Mouse (Mus musculus) forebrain, embryonic 10.5 days (tissue): ENCODE results near the gene Ppm1g. TPM values are rescaled to one million over a fixed set of nuclear protein-coding genes. Genes with fewer than 3 reads are reported as not detected.
A peak's percentile ranks its signal among the peaks of the same experiment; 100 is the strongest.
"Not testable (repeated sequence)": the region's sequence is repeated elsewhere in the genome, so short reads cannot be mapped to it uniquely, and the experiment has no call there.

Experiments
- DNase-seq: peaks from one replicate; pipeline ENCODE4 v3.0.0-alpha.2; 2017; ENCODE audit warnings: low spot score; ENCODE audit errors: extremely low spot score
- H3K27ac ChIP-seq: fragments of 300-500 bp; sonication (generic); 2 replicates; pipeline ENCODE4 v1.5.1; 2016; ENCODE audit warnings: mild to moderate bottlenecking
- H3K27me3 ChIP-seq: fragments of 300-500 bp; sonication (generic); 2 replicates; pipeline ENCODE4 v1.6.1; 2016; ENCODE audit warnings: mild to moderate bottlenecking; ENCODE audit not compliant: poor library complexity, severe bottlenecking
- H3K36me3 ChIP-seq: fragments of 300-500 bp; sonication (generic); replicated peaks from 2 replicates; pipeline ENCODE4 v1.6.1; 2016; ENCODE audit warnings: mild to moderate bottlenecking, moderate library complexity
- H3K4me1 ChIP-seq: fragments of 300-500 bp; sonication (generic); 2 replicates; pipeline ENCODE4 v1.6.1; 2016
- H3K4me3 ChIP-seq: fragments of 300-500 bp; sonication (generic); 2 replicates; pipeline ENCODE4 v1.5.1; 2016; ENCODE audit warnings: mild to moderate bottlenecking, moderate library complexity
- H3K9me3 ChIP-seq: fragments of 300-500 bp; sonication (generic); 2 replicates; pipeline ENCODE4 v1.6.1; 2016; ENCODE audit warnings: mild to moderate bottlenecking, moderate library complexity
- WGBS: fragments of 180-500 bp; shearing (Covaris S2); methylation state at CpG from one replicate; pipeline ENCODE4 v1.1.7; 2016; 5-methylcytosine and 5-hydroxymethylcytosine counted together
- polyA plus RNA-seq: library from polyadenylated mRNA; unstranded; fragments of >200 nt; fragmentation: Nextera tagmentation; extraction: Ambion mirVana; gene quantifications from 2 replicates; pipeline ENCODE4 v1.2.1, GENCODE M21; 2016

Ppm1g gene
- polyA plus RNA-seq, 1 experiment from 2014 or later, result 218 TPM

GRCm38 (mm10) chr5:31250716-31251115 is 30.2 kb upstream of the Ppm1g start:
- Histone ChIP-seq H3K4me3 (no peak overlapping the region; the same call in 1 of the 2 replicates), H3K36me3 (peaks cover 100% of the 10 kb centered on the region), H3K4me1 (peaks cover 37% of the 10 kb centered on the region), H3K27ac (peak overlapping the region; percentile 79), H3K9me3 (no peaks in the 10 kb centered on the region), H3K27me3 (peaks cover 23% of the 10 kb centered on the region)
- WGBS, result 61% methylated on average over 4 of the region's 4 CpGs
- peak; percentile 24 for DNase-seq

- 30% methylated on average over 10 of the region's 10 CpGs for WGBS
- Histone ChIP-seq H3K9me3 (no peaks in the 10 kb centered on the region), H3K36me3 (peaks cover 36% of the 10 kb centered on the region), H3K4me1 (peaks cover 16% of the 10 kb centered on the region), H3K4me3 (peak overlapping the region; percentile 95), H3K27ac (no peak overlapping the region), H3K27me3 (no peaks in the 10 kb centered on the region)
- DNase-seq, result no peak
Observed at GRCm38 (mm10) chr5:31242191-31242590, 21.7 kb upstream of the Ppm1g start.

GRCm38 (mm10) chr5:31241522-31242034 is 21.1 kb upstream of the Ppm1g start:
- no peak for DNase-seq
- H3K4me3 ChIP-seq, result peak overlapping the region; percentile 95
- H3K9me3 ChIP-seq, result no peaks in the 10 kb centered on the region
- H3K27ac ChIP-seq, result peak overlapping the region; percentile 97
- peaks cover 16% of the 10 kb centered on the region for H3K4me1 ChIP-seq
- peaks cover 30% of the 10 kb centered on the region for H3K36me3 ChIP-seq
- H3K27me3 ChIP-seq, result no peaks in the 10 kb centered on the region
- under 1% methylated on average over 13 of the region's 13 CpGs for WGBS

GRCm38 (mm10) chr5:31240637-31241521 is 20.4 kb upstream of the Ppm1g start, which contains the start of the genes Nrbp1 and Gm9970:
Gene Nrbp1, plus strand, starts transcription at chr5:31240864.
Gene Gm9970, minus strand, starts transcription at chr5:31241232.
- H3K27ac ChIP-seq, result peak within 1 kb of the TSS; percentile 97
- no peaks in the 10 kb centered on the region for H3K27me3 ChIP-seq
- peaks cover 23% of the 10 kb centered on the region for H3K36me3 ChIP-seq
- H3K9me3 ChIP-seq, result peaks cover 3% of the 10 kb centered on the region; the same call in 1 of the 2 replicates
- H3K4me1 ChIP-seq, result peaks cover 16% of the 10 kb centered on the region
- H3K4me3 ChIP-seq, result peak within 1 kb of the TSS; percentile 95
- WGBS, result under 1% methylated on average over 99 of the region's 103 CpGs
- DNase-seq, result peak; percentile 94

- Histone ChIP-seq H3K9me3 (no peaks in the 10 kb centered on the region), H3K36me3 (no peaks in the 10 kb centered on the region), H3K4me3 (no peak overlapping the region), H3K27me3 (no peaks in the 10 kb centered on the region), H3K27ac (no peak overlapping the region), H3K4me1 (peaks cover 2% of the 10 kb centered on the region; the same call in 1 of the 2 replicates)
- 70% methylated on average over 1 of the region's 1 CpGs for WGBS
- no peak for DNase-seq
Observed at GRCm38 (mm10) chr5:31226641-31227040, 6.2 kb upstream of the Ppm1g start.

- 93% methylated on average over 9 of the region's 9 CpGs for WGBS
- H3K27ac ChIP-seq, result no peak overlapping the region
Observed at GRCm38 (mm10) chr5:31222696-31223095, 2.2 kb upstream of the Ppm1g start.

GRCm38 (mm10) chr5:31221304-31221945 is 938 bp upstream of the Ppm1g start:
- Histone ChIP-seq H3K9me3 (no peaks in the 10 kb centered on the region), H3K36me3 (peaks cover 12% of the 10 kb centered on the region), H3K4me1 (peaks cover 23% of the 10 kb centered on the region), H3K27me3 (no peaks in the 10 kb centered on the region), H3K27ac (peak overlapping the region; percentile 98), H3K4me3 (peak overlapping the region; percentile 84)
- 12% methylated on average over 11 of the region's 11 CpGs for WGBS
- peak; percentile 41 for DNase-seq

More at GRCm38 (mm10) chr5:31222696-31223095, 2.2 kb upstream of the Ppm1g start:
- H3K27me3 ChIP-seq, result no peaks in the 10 kb centered on the region
- no peaks in the 10 kb centered on the region for H3K9me3 ChIP-seq
- peaks cover 23% of the 10 kb centered on the region for H3K4me1 ChIP-seq
- H3K36me3 ChIP-seq, result no peaks in the 10 kb centered on the region
- H3K4me3 ChIP-seq, result no peak overlapping the region
- DNase-seq, result no peak

- Histone ChIP-seq H3K4me3 (peak overlapping the region; percentile 84), H3K36me3 (peaks cover 20% of the 10 kb centered on the region), H3K9me3 (no peaks in the 10 kb centered on the region), H3K27me3 (no peaks in the 10 kb centered on the region), H3K27ac (peak overlapping the region; percentile 98), H3K4me1 (peaks cover 23% of the 10 kb centered on the region)
- DNase-seq, result peak; percentile 78
- WGBS, result 0% methylated on average over 40 of the region's 40 CpGs
Observed at GRCm38 (mm10) chr5:31219911-31220447, 508 bp downstream of the Ppm1g start.

- Histone ChIP-seq H3K36me3 (peaks cover 20% of the 10 kb centered on the region), H3K4me1 (peaks cover 23% of the 10 kb centered on the region), H3K4me3 (peak overlapping the region; percentile 84), H3K9me3 (no peaks in the 10 kb centered on the region), H3K27me3 (no peaks in the 10 kb centered on the region), H3K27ac (peak overlapping the region; percentile 98)
- DNase-seq, result no peak
- 2% methylated on average over 11 of the region's 11 CpGs for WGBS
Observed at GRCm38 (mm10) chr5:31219474-31219873, 1.0 kb downstream of the Ppm1g start.

GRCm38 (mm10) chr5:31219070-31219469 is 1.4 kb downstream of the Ppm1g start:
- WGBS, result 12% methylated on average over 2 of the region's 2 CpGs
- Histone ChIP-seq H3K36me3 (peaks cover 20% of the 10 kb centered on the region), H3K27ac (no peak overlapping the region), H3K4me3 (peak overlapping the region; percentile 84), H3K27me3 (no peaks in the 10 kb centered on the region), H3K4me1 (peaks cover 23% of the 10 kb centered on the region), H3K9me3 (no peaks in the 10 kb centered on the region)
- no peak for DNase-seq

GRCm38 (mm10) chr5:31218294-31218693 is 2.2 kb downstream of the Ppm1g start:
- Histone ChIP-seq H3K27ac (no peak overlapping the region), H3K4me1 (peaks cover 23% of the 10 kb centered on the region), H3K4me3 (peak overlapping the region; percentile 14; the same call in 1 of the 2 replicates), H3K36me3 (peaks cover 20% of the 10 kb centered on the region), H3K27me3 (no peaks in the 10 kb centered on the region), H3K9me3 (no peaks in the 10 kb centered on the region)
- WGBS, result 80% methylated on average over 7 of the region's 7 CpGs
- no peak for DNase-seq

- peaks cover 20% of the 10 kb centered on the region for H3K36me3 ChIP-seq
- H3K4me3 ChIP-seq, DNase-seq, H3K27ac ChIP-seq, H3K27me3 ChIP-seq, H3K9me3 ChIP-seq: not testable (repeated sequence)
- 88% methylated on average over 6 of the region's 6 CpGs for WGBS
- peaks cover 20% of the 10 kb centered on the region for H3K4me1 ChIP-seq
Observed at GRCm38 (mm10) chr5:31216554-31216953, 3.9 kb downstream of the Ppm1g start.
